Mouse (Mus musculus) midbrain, embryonic 14.5 days (tissue): ENCODE measurements around the gene Vill. TPM values are rescaled to one million over a fixed set of nuclear protein-coding genes. Genes with fewer than 3 reads are reported as not detected.

Experiments
- ATAC-seq: fragments of 200-750 bp; cut with Nextera tagmentation; 2 replicates; pipeline ENCODE4 v1.8.0; 2017; ENCODE audit warnings: moderate number of reproducible peaks, moderate library complexity; ENCODE audit not compliant: low FRiP score, low TSS enrichment
- DNase-seq: peaks from one replicate; pipeline ENCODE4 v3.0.0-alpha.2; 2015
- H3K27ac ChIP-seq: fragments of 300-500 bp; sonication (generic); replicated peaks from 2 replicates; pipeline ENCODE4 v1.5.1; 2014; ENCODE audit warnings: mild to moderate bottlenecking, low read depth, low read length, moderate library complexity
- H3K27me3 ChIP-seq: fragments of 300-500 bp; sonication (generic); 2 replicates; pipeline ENCODE4 v1.6.1; 2014; ENCODE audit warnings: low read length, control low read depth, mixed read lengths; ENCODE audit not compliant: control insufficient read depth, insufficient read depth
- H3K36me3 ChIP-seq: fragments of 300-500 bp; sonication (generic); 2 replicates; pipeline ENCODE4 v1.6.1; 2014; ENCODE audit warnings: low read length, control low read depth; ENCODE audit not compliant: control insufficient read depth, insufficient read depth
- H3K4me1 ChIP-seq: fragments of 300-500 bp; sonication (generic); 2 replicates; pipeline ENCODE4 v1.6.1; 2014; ENCODE audit warnings: mild to moderate bottlenecking, antibody characterized with exemption, low read length, control low read depth; ENCODE audit not compliant: control insufficient read depth, insufficient read depth
- H3K4me2 ChIP-seq: fragments of 300-500 bp; sonication (generic); 2 replicates; pipeline ENCODE4 v1.6.1; 2014; ENCODE audit warnings: mild to moderate bottlenecking, low read length, moderate library complexity
- H3K4me3 ChIP-seq: fragments of 300-500 bp; sonication (generic); replicated peaks from 2 replicates; pipeline ENCODE4 v1.5.1; 2014; ENCODE audit warnings: low read depth, low read length
- H3K9ac ChIP-seq: fragments of 300-500 bp; sonication (generic); replicated peaks from 2 replicates; pipeline ENCODE4 v1.6.1; 2014; ENCODE audit warnings: mild to moderate bottlenecking, low read length, moderate library complexity
- H3K9me3 ChIP-seq: fragments of 300-500 bp; sonication (generic); 2 replicates; pipeline ENCODE4 v1.6.1; 2016; ENCODE audit warnings: low read length, control low read depth, mixed read lengths; ENCODE audit not compliant: control insufficient read depth
- WGBS: fragments of 180-500 bp; shearing (Covaris S2); extraction: QIAGEN DNeasy Blood & Tissue Kit; methylation state at CpG from one replicate; pipeline ENCODE4 v1.1.7; 2014; 5-methylcytosine and 5-hydroxymethylcytosine counted together
- polyA plus RNA-seq: library from polyadenylated mRNA; unstranded; fragments of >200 nt; fragmentation: Nextera tagmentation; extraction: Ambion mirVana; gene quantifications from 2 replicates; pipeline ENCODE4 v1.2.1, GENCODE M21; 2014

Gene Vill
- polyA plus RNA-seq, 1 experiment from 2014 or later: 2.6 TPM

DNA sequence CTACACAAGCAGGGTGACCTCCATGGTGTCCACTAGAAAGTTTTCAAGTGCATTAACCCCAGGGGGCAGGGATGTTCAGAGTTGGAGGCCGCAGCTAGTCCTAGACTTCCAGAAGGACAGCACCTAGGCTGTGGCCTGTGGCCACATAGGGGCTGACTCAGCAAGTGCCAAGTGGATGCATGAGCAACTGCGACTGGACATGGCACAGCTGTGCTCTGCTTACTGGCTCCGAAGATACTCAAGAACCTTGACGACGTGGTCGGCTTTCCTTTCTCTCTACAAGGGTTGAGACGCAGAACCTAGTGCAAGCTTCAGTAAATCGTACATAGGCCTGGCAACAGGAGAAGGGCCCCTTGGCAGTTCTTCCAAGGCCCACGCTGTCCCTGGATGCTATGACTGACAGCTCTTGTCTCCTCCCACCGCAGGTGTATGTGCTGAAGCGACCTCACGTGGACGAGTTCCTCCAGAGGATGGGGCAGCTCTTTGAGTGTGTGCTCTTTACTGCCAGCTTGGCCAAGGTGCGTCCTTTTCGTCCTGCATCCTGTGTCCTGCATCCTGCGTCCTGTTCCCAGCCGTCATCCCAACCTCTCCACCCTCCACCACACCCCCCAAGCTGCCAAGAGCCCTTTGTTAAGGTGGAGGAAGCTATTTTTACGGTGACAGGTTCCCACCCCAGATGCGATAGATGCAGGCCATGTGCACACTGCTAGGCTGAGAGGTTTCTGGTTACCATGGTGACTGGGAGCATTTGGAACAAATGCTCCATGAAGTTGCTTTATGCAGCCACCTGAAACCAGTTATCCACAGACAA is 19.3 kb upstream of the Vill start:
- no peaks in the 10 kb centered on the region for H3K9me3 ChIP-seq
- H3K4me3 ChIP-seq: no peak overlapping the region
- DNase-seq: peak; percentile 78
- peak; percentile 62; the same call in 1 of the 2 replicates for ATAC-seq
- H3K4me2 ChIP-seq: no peak overlapping the region
- H3K36me3 ChIP-seq: no peaks in the 10 kb centered on the region
- H3K9ac ChIP-seq: no peak overlapping the region
- H3K4me1 ChIP-seq: peaks cover 28% of the 10 kb centered on the region
- no peaks in the 10 kb centered on the region for H3K27me3 ChIP-seq
- WGBS: 50% methylated on average over 19 of the region's 19 CpGs
- H3K27ac ChIP-seq: peak overlapping the region; percentile 64

DNA sequence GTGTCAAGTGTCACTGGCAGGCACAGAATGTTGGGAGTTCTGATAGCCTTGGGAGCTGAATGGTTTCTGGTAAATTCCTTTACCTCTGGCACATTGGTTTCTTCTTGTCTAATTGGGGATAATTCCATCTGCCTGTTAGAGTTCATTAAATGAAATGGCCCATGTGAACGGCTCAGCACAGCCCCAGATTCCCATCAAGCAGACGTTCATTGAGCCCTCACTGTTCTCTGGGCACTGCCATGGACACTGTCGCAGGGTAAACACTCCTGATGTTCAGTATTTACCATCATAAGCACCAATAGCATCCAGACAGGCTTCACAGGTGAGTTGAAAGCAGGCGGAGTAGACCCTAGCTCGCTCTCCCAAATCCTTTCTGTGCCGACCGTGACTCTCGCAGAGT is 18.5 kb upstream of the Vill start:
- no peak overlapping the region for H3K9ac ChIP-seq
- 66% methylated on average over 8 of the region's 8 CpGs for WGBS
- H3K4me2 ChIP-seq: no peak overlapping the region
- H3K27me3 ChIP-seq: no peaks in the 10 kb centered on the region
- H3K4me3 ChIP-seq: no peak overlapping the region
- H3K27ac ChIP-seq: peak overlapping the region; percentile 64; the same call in 1 of the 2 replicates
- H3K4me1 ChIP-seq: peaks cover 28% of the 10 kb centered on the region
- no peaks in the 10 kb centered on the region for H3K9me3 ChIP-seq
- ATAC-seq (no peak), DNase-seq (peak; percentile 28)
- no peaks in the 10 kb centered on the region for H3K36me3 ChIP-seq

DNA sequence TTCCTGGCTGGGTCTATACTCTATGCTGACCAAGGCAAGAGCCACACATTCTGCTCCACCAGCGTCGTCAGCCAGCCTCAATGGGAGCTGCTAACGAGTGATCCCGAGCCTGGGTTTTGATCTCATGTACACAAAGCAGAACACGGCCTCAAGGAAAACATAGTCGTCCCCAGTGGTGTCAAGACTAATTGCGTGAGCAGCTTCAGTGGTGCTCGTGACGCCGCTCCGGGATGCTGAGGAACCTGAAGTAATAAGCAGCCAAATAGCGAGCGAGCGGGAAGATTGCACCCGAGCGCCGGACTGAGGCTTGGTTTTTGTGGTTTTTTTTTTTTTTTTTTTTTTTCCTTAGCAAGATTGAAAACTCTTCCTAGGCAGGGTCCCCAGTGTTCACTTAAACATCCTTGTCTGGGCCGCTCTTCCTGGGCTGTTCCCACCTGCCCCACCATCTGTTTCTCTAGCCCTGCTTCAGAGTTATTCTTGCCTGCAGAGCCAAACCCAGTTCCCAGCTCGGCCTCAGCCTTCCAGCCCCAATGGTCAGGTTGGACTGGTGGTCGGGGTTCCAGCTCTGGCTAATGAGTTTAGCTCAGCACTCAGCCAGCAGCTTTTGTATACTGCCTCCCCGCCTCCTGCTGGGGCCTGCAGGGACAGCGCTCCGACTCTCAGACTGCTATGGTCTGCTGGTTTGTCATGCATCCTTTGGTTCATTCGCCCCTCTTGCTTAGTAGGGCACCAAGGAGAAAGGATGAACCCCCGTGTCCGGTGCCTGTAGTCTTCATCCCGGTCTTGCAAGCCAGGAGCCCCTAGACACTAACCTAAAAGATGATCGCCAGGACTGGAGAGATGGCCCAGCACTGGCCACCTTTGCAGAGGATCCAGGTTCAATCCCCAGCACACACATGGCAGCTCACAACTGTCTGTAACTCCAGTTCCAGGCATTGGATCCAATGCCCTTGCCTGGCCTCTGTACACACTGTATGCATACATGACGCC is 17.6 kb upstream of the Vill start:
- Histone ChIP-seq H3K9me3 (no peaks in the 10 kb centered on the region), H3K4me1 (peaks cover 28% of the 10 kb centered on the region), H3K27me3 (no peaks in the 10 kb centered on the region), H3K4me2 (no peak overlapping the region), H3K9ac (no peak overlapping the region), H3K27ac (peak overlapping the region; percentile 13; the same call in 1 of the 2 replicates), H3K36me3 (no peaks in the 10 kb centered on the region), H3K4me3 (no peak overlapping the region)
- DNase-seq (peak; percentile 61), ATAC-seq (peak; percentile 31; the same call in 1 of the 2 replicates)
- WGBS: 37% methylated on average over 29 of the region's 29 CpGs

DNA sequence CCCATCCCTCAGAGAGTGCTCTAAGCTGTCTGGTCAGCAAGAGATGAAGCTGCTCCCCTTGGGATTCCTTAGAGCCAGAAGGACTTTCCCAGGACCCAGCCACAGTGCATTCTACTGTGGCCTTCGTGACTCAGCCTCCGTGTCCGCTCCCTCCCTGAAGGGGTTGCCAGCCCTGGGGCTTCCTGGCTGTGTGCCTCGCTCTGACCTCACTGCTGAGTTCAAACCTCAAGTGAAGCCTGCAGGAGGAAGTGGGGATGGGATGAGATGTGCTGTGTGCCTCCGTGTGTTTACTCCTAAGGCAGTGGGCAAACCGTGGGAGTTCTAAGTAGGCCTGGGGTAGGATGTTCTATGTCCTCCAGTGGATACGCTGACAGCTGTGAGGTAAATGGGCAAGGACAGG is 16.7 kb upstream of the Vill start:
- H3K9ac ChIP-seq: no peak overlapping the region
- no peak overlapping the region for H3K4me3 ChIP-seq
- 76% methylated on average over 7 of the region's 7 CpGs for WGBS
- DNase-seq: no peak
- H3K27ac ChIP-seq: no peak overlapping the region
- no peaks in the 10 kb centered on the region for H3K36me3 ChIP-seq
- peaks cover 28% of the 10 kb centered on the region for H3K4me1 ChIP-seq
- ATAC-seq: no peak
- H3K4me2 ChIP-seq: no peak overlapping the region
- no peaks in the 10 kb centered on the region for H3K9me3 ChIP-seq
- no peaks in the 10 kb centered on the region for H3K27me3 ChIP-seq

DNA sequence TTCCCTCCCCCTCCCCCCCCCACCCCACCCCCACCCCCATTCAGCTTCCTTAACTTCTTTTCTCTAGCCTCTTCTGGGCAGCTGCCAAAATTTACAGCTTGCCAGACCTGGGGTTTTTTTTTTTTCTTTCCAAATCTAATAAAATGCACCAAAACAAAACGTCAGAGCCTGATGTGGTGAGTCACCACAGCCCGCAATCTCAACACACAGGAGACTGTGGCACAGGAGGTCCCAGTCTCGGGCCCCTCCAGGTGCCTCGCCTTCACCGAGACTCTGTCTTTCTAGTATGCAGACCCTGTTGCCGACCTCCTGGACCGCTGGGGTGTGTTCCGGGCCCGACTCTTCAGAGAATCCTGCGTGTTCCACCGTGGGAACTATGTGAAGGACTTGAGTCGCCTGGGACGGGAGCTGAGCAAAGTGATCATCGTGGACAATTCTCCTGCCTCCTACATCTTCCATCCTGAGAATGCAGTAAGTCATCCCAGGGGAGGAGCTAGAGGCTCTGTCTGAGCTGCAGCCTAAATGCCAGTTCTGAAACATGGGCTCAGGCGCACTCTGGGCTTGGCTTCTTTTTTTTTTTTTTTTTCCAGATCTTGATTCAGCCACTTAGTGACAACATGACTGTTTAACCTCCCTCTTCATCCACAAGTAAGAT is 15.4 kb upstream of the Vill start:
- H3K9me3 ChIP-seq: no peaks in the 10 kb centered on the region
- H3K4me1 ChIP-seq: peaks cover 25% of the 10 kb centered on the region
- H3K27me3 ChIP-seq: no peaks in the 10 kb centered on the region
- 80% methylated on average over 15 of the region's 15 CpGs for WGBS
- H3K27ac ChIP-seq: no peak overlapping the region
- H3K36me3 ChIP-seq: no peaks in the 10 kb centered on the region
- DNase-seq: peak; percentile 42
- no peak overlapping the region for H3K4me3 ChIP-seq
- ATAC-seq: no peak
- no peak overlapping the region for H3K4me2 ChIP-seq
- H3K9ac ChIP-seq: no peak overlapping the region

DNA sequence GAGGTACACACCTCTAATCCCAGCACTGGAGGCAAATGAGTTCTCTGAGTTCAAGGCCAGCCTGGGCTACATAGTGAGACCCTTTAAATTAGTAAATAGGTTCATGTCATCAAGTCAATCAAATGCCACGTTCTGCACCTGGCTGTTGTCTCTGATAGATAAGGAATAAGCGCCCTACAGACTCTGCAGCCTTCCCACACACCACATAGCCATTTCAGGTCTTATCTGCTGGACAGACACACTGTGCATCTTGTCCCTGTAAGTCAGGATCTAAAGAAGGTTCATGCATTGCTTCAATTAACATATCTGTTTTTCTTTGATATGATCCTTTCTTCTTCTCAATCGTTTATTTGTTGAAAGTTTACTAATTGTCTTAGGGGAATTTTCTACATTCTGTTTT is 14.0 kb upstream of the Vill start:
- Histone ChIP-seq H3K27me3 (no peaks in the 10 kb centered on the region), H3K4me1 (peaks cover 12% of the 10 kb centered on the region), H3K36me3 (no peaks in the 10 kb centered on the region), H3K9ac (no peak overlapping the region), H3K4me2 (no peak overlapping the region), H3K4me3 (no peak overlapping the region), H3K9me3 (no peaks in the 10 kb centered on the region), H3K27ac (no peak overlapping the region)
- DNase-seq (no peak), ATAC-seq (no peak)
- WGBS: 89% methylated on average over 3 of the region's 3 CpGs

DNA sequence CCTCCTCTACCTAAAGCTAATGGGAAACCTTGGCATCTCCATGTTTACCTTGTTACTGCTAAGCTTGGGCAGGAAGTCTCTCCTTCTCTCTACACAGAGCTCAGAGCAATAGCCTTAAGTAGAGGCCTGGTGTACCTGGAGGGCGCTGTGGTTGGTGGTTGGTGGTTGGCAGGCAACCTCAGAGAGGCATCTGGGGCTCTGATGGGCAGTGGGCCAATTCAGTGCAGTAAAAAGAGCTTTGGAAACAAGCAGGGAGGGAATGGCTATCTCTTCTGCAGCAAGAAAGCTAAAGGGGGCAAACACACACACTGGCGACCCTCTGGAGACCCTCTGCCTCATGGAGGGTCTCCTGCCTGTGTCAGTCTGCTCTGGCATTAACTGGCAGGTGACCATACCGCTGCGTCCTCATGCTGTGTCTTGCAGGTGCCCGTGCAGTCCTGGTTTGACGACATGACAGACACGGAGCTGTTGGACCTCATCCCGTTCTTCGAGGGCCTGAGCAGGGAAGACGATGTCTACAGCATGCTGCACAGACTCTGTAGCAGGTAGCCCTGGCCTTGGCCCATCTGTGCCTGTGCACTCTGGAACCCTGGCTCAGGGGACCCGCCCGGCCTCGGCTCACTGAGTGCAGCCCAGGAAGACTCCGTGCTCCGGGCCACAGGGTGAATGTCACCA is 12.3 kb upstream of the Vill start:
- ATAC-seq (no peak), DNase-seq (no peak)
- Histone ChIP-seq H3K4me2 (no peak overlapping the region), H3K27ac (no peak overlapping the region), H3K9me3 (no peaks in the 10 kb centered on the region), H3K4me1 (no peaks in the 10 kb centered on the region), H3K9ac (no peak overlapping the region), H3K4me3 (no peak overlapping the region), H3K27me3 (no peaks in the 10 kb centered on the region), H3K36me3 (no peaks in the 10 kb centered on the region)
- WGBS: 92% methylated on average over 15 of the region's 15 CpGs
